ENCODE assay signal across 13 mouse cellular contexts in the genomic region with DNA sequence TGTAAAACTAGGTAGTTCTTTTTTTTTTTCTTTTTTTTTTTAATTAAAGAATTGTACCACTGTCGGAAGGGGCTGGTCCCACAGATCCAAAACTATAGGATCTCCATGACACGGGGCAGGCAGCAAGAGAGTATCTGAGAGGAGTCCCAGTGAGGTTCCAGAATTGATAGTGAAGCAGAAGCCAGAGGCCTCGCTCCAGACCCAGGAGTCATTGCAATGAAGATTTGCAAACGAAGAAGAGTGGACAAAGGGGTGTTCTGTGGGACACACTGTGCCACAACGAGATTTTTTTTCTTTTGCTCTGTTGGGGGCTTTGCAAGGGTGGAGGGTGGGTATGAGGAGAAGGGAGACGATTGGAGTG. TPM values are rescaled to one million over a fixed set of nuclear protein-coding genes. Genes with fewer than 3 reads are reported as not detected.
A peak's percentile ranks its signal among the peaks of the same experiment; 100 is the strongest.
DNase-seq lines count a peak whose midpoint lies in the region; ATAC-seq and TF ChIP-seq lines count a peak whose summit lies in the region.
"Had no signal": no experiment of that assay in that cellular context is flagged by ENCODE, and none has a peak within 500 bp of the region (broad histone marks: within the 10 kb centered on the region; RNA-seq: fewer than 3 reads in every experiment).

No protein-coding gene starts in this region.

- WGBS in heart, embryonic 10.5 days = 58% methylated on average over 6 of the region's 6 CpGs
- 28% methylated on average over 6 of the region's 6 CpGs for WGBS in lung, embryonic 14.5 days
- WGBS in lung, adult 2 months = 16% methylated on average over 6 of the region's 6 CpGs
- 23% methylated on average over 6 of the region's 6 CpGs for WGBS in liver, embryonic 15.5 days (ENCODE audit: insufficient replicate concordance)
- 25% methylated on average over 6 of the region's 6 CpGs for WGBS in hindbrain, postnatal 0 days

- no peak overlapping the region for H3K9ac ChIP-seq in lung, embryonic 14.5 days
- H3K9ac ChIP-seq in liver, embryonic 15.5 days = peak overlapping the region; percentile 38
- H3K9ac ChIP-seq in hindbrain, postnatal 0 days (replicated peaks; ENCODE audit: low read length) = no peak overlapping the region
- H3K9ac ChIP-seq: midbrain, embryonic 12.5 days had no signal

- TF ChIP-seq POLR2A in lung, adult 2 months (IDR thresholded peaks at IDR 0.05; ENCODE audit: borderline replicate concordance, extremely low read depth, low read depth, low read length) = no peak

- H3K27me3 ChIP-seq in heart, embryonic 10.5 days (ENCODE audit: insufficient read depth, poor library complexity, severe bottlenecking) = no peaks in the 10 kb centered on the region
- H3K27me3 ChIP-seq in lung, embryonic 14.5 days (ENCODE audit: insufficient read depth, low read length) = no peaks in the 10 kb centered on the region
- no peaks in the 10 kb centered on the region for H3K27me3 ChIP-seq in liver, embryonic 15.5 days
- H3K27me3 ChIP-seq in hindbrain, postnatal 0 days (ENCODE audit: insufficient read depth, low read length) = no peaks in the 10 kb centered on the region
- H3K27me3 ChIP-seq: midbrain, embryonic 12.5 days had no signal

- intact Hi-C loops in left cerebral cortex, postnatal 25 days (cut with DNase I) = no loop called here

- no peak for TF ChIP-seq CTCF in lung, embryonic 14.5 days (IDR thresholded peaks at IDR 0.05; ENCODE audit: low read depth)
- TF ChIP-seq CTCF in lung, adult 2 months (IDR thresholded peaks at IDR 0.05; ENCODE audit: insufficient read depth, low read length) = no peak
- TF ChIP-seq CTCF in hindbrain, postnatal 0 days (IDR thresholded peaks at IDR 0.05; ENCODE audit: low read depth) = no peak

- no peaks in the 10 kb centered on the region for H3K36me3 ChIP-seq in heart, embryonic 10.5 days
- H3K36me3 ChIP-seq in lung, embryonic 14.5 days (ENCODE audit: insufficient read depth) = no peaks in the 10 kb centered on the region
- no peaks in the 10 kb centered on the region for H3K36me3 ChIP-seq in liver, embryonic 15.5 days (replicated peaks)
- H3K36me3 ChIP-seq in hindbrain, postnatal 0 days (ENCODE audit: insufficient read depth, low read length) = no peaks in the 10 kb centered on the region
- H3K36me3 ChIP-seq: midbrain, embryonic 12.5 days had no signal

- H3K4me2 ChIP-seq in lung, embryonic 14.5 days = peak overlapping the region; percentile 31; the same call in 1 of the 2 replicates
- peak overlapping the region; percentile 62 for H3K4me2 ChIP-seq in liver, embryonic 15.5 days
- no peak overlapping the region for H3K4me2 ChIP-seq in hindbrain, postnatal 0 days (ENCODE audit: low read depth, low read length)
- H3K4me2 ChIP-seq: midbrain, embryonic 12.5 days had no signal

- no peak for DNase-seq in heart, embryonic 10.5 days (ENCODE audit: low spot score)
- DNase-seq in heart, adult 9 months (ENCODE audit: low spot score in 2 of 2) = no peak
- DNase-seq in lung, embryonic 14.5 days = no peak
- DNase-seq in lung, adult 2 months = no peak
- DNase-seq in hindbrain, postnatal 0 days (ENCODE audit: low spot score) = no peak
- no peak for DNase-seq in left cerebral cortex, postnatal 25 days (ENCODE audit: low spot score in 2 of 2)
- DNase-seq: B cell, adult 2 months; layer of hippocampus, postnatal 36 days; right cerebral cortex, postnatal 25 days; thymus, postnatal 25 days had no signal

- peak overlapping the region; percentile 69; the same call in 1 of the 2 replicates for H3K27ac ChIP-seq in heart, embryonic 10.5 days
- H3K27ac ChIP-seq in lung, embryonic 14.5 days (ENCODE audit: low read depth) = peak overlapping the region; percentile 50; the same call in 1 of the 2 replicates
- peak overlapping the region; percentile 95 for H3K27ac ChIP-seq in liver, embryonic 15.5 days (replicated peaks)
- no peak overlapping the region for H3K27ac ChIP-seq in hindbrain, postnatal 0 days
- H3K27ac ChIP-seq: midbrain, embryonic 12.5 days had no signal

- peak; percentile 25; the same call in 1 of the 2 replicates for ATAC-seq in lung, embryonic 14.5 days (ENCODE audit: insufficient read depth)
- peak; percentile 18 for ATAC-seq in erythroblast, adult 5-6 weeks (replicated peaks; ENCODE audit: low FRiP score, poor library complexity, severe bottlenecking)
- peak; percentile 60 for ATAC-seq in liver, embryonic 15.5 days (ENCODE audit: insufficient read depth)
- ATAC-seq in hindbrain, postnatal 0 days = no peak

- H3K4me3 ChIP-seq in heart, embryonic 10.5 days = no peak overlapping the region
- H3K4me3 ChIP-seq in lung, embryonic 14.5 days (ENCODE audit: low read depth, low read length) = no peak overlapping the region
- no peak overlapping the region for H3K4me3 ChIP-seq in lung, adult 2 months (replicated peaks; ENCODE audit: extremely low read depth, low read depth, low read length)
- peak overlapping the region; percentile 23; the same call in 1 of the 2 replicates for H3K4me3 ChIP-seq in liver, embryonic 15.5 days (replicated peaks)
- H3K4me3 ChIP-seq in hindbrain, postnatal 0 days (ENCODE audit: low read length) = no peak overlapping the region
- H3K4me3 ChIP-seq: midbrain, embryonic 12.5 days had no signal

- no peaks in the 10 kb centered on the region for H3K9me3 ChIP-seq in heart, embryonic 10.5 days
- H3K9me3 ChIP-seq in lung, embryonic 14.5 days (ENCODE audit: low read depth, low read length) = no peaks in the 10 kb centered on the region
- no peaks in the 10 kb centered on the region for H3K9me3 ChIP-seq in liver, embryonic 15.5 days (replicated peaks)
- no peaks in the 10 kb centered on the region for H3K9me3 ChIP-seq in hindbrain, postnatal 0 days (ENCODE audit: low read length)
- H3K9me3 ChIP-seq: midbrain, embryonic 12.5 days had no signal

- peaks cover 49% of the 10 kb centered on the region for H3K4me1 ChIP-seq in heart, embryonic 10.5 days
- H3K4me1 ChIP-seq in lung, embryonic 14.5 days (ENCODE audit: insufficient read depth) = peaks cover 18% of the 10 kb centered on the region
- H3K4me1 ChIP-seq in lung, adult 2 months (ENCODE audit: control insufficient read depth, insufficient read depth, low read length) = 0 out of 2 replicates have a peak, but pooled peaks cover 7% of the 10 kb centered on the region
- peaks cover 45% of the 10 kb centered on the region for H3K4me1 ChIP-seq in liver, embryonic 15.5 days (replicated peaks)
- peaks cover 4% of the 10 kb centered on the region for H3K4me1 ChIP-seq in hindbrain, postnatal 0 days (ENCODE audit: insufficient read depth, low read length)

RNA-seq across cellular contexts. Expression of a gene that starts 40.0 kb away (rescaled TPM):
- 1.1 and 2.1 TPM in 2 replicates for polyA plus RNA-seq in heart, embryonic 10.5 days (2016; fragmentation: Nextera tagmentation; extraction: Ambion mirVana)
- 2.1 and 2.8 TPM in 2 replicates for polyA plus RNA-seq in lung, embryonic 14.5 days (2014; fragmentation: Nextera tagmentation; extraction: Ambion mirVana)
- polyA plus RNA-seq in lung, adult 2 months (2012; rRNA removed) = 3.4 and 6.1 TPM in 2 replicates
- not detected in 2 replicates for total RNA-seq in erythroblast, adult 5-6 weeks (2015; ENCODE audit: low replicate concordance)
- total RNA-seq in erythroblast, adult 5-6 weeks (2017; ENCODE audit: low replicate concordance) = 0.14 TPM in 1 of 2 replicates, not detected in the other
- polyA plus RNA-seq in liver, embryonic 15.5 days (2015; fragmentation: Nextera tagmentation; extraction: Ambion mirVana) = 0.47 and 0.71 TPM in 2 replicates
- total RNA-seq in hindbrain, postnatal 0 days (2014; rRNA removed) = 2.6 and 3.1 TPM in 2 replicates
- polyA plus RNA-seq in hindbrain, postnatal 0 days (2015; fragmentation: Nextera tagmentation; extraction: Ambion mirVana) = 1.7 and 2.6 TPM in 2 replicates
- 10 to 100 TPM; 41.3 to 43.0 TPM for total RNA-seq in left cerebral cortex, postnatal 25 days (2021)
